Mouse (Mus musculus) ES-E14 (cell line): ENCODE data around the gene Snapc1. TPM values are rescaled to one million over a fixed set of nuclear protein-coding genes. Genes with fewer than 3 reads are reported as not detected.

Source experiments
- DNase-seq: peaks from one replicate; pipeline ENCODE4 v3.0.0-alpha.2; 2013; ENCODE audit warnings: low read depth, low spot score
- H3K27ac ChIP-seq: 2 replicates; pipeline ENCODE4 v1.5.1; 2012; ENCODE audit warnings: low read depth, mild to moderate bottlenecking, low read length, moderate library complexity, mixed read lengths; ENCODE audit not compliant: poor library complexity, insufficient read depth, severe bottlenecking
- H3K36me3 ChIP-seq: 2 replicates; pipeline ENCODE4 v1.6.1; 2012; ENCODE audit warnings: mild to moderate bottlenecking, low read length, moderate library complexity, mixed read lengths; ENCODE audit not compliant: control insufficient read depth, poor library complexity, insufficient read depth, severe bottlenecking
- H3K4me1 ChIP-seq, 2 experiments: fragments of 150-350 bp in 1 of 2; sonication (generic) in 1 of 2; 2 replicates each; pipeline ENCODE4 v1.6.1; 2012; ENCODE audit warnings: low read length in 2 of 2, mild to moderate bottlenecking in 1 of 2, mixed read lengths in 1 of 2; ENCODE audit not compliant: control insufficient read depth in 2 of 2, insufficient read depth in 2 of 2, poor library complexity in 1 of 2
- H3K4me3 ChIP-seq, 2 experiments: fragments of 150-350 bp in 1 of 2; sonication (generic) in 1 of 2; 2 replicates each; pipeline ENCODE4 v1.5.1; 2012; ENCODE audit warnings: low read length in 2 of 2, low read depth in 1 of 2, mild to moderate bottlenecking in 1 of 2, mixed read lengths in 1 of 2; ENCODE audit not compliant: insufficient read depth in 1 of 2, poor library complexity in 1 of 2, severe bottlenecking in 1 of 2
- H3K9ac ChIP-seq: 2 replicates; pipeline ENCODE4 v1.6.1; 2012; ENCODE audit warnings: low read depth, mild to moderate bottlenecking, low read length, mixed read lengths; ENCODE audit not compliant: poor library complexity, insufficient read depth, severe bottlenecking
- H3K9me3 ChIP-seq: fragments of 150-350 bp; sonication (generic); 2 replicates; pipeline ENCODE4 v1.6.1; 2012; ENCODE audit warnings: low read depth, mild to moderate bottlenecking, low read length; ENCODE audit not compliant: control insufficient read depth, insufficient read depth
- CHD2 ChIP-seq: IDR thresholded peaks from 2 replicates; pipeline ENCODE4 v1.6.1; 2014; ENCODE audit warnings: mild to moderate bottlenecking, low read depth, low read length, inconsistent platforms
- HCFC1 ChIP-seq: IDR thresholded peaks from 2 replicates; pipeline ENCODE4 v1.6.1; 2012; ENCODE audit warnings: low read length, inconsistent platforms, borderline replicate concordance; ENCODE audit not compliant: insufficient read depth
- MAFK ChIP-seq: IDR thresholded peaks from 2 replicates; pipeline ENCODE4 v1.6.1; 2014; ENCODE audit warnings: mild to moderate bottlenecking, low read depth, low read length, inconsistent platforms; ENCODE audit not compliant: insufficient read depth
- ZC3H11A ChIP-seq: IDR thresholded peaks from 2 replicates; pipeline ENCODE4 v1.6.1; 2012; ENCODE audit warnings: low read depth, mild to moderate bottlenecking, inconsistent platforms, low read length, borderline replicate concordance
- ZNF384 ChIP-seq: IDR thresholded peaks from 2 replicates; pipeline ENCODE4 v1.6.1; 2012; ENCODE audit warnings: low read depth, low read length, inconsistent platforms
- in situ Hi-C, 2 experiments: fragments of 600-800 bp; cut with MboI; formaldehyde crosslinking; loops; one replicate each; pipeline ENCODE4 v1.15.1; 2025; ENCODE audit warnings: low sequenced_read_pairs in 2 of 2, inconsistent platforms in 1 of 2; ENCODE audit not compliant: unreplicated experiment in 2 of 2
- total RNA-seq: library from RNA; depleted of rRNA; stranded (reverse); fragments of 300-350 nt; gene quantifications from 2 replicates; pipeline ENCODE4 v1.2.3, GENCODE M21; 2012

Gene Snapc1
- total RNA-seq, 1 experiment, result 12.3 TPM

DNA sequence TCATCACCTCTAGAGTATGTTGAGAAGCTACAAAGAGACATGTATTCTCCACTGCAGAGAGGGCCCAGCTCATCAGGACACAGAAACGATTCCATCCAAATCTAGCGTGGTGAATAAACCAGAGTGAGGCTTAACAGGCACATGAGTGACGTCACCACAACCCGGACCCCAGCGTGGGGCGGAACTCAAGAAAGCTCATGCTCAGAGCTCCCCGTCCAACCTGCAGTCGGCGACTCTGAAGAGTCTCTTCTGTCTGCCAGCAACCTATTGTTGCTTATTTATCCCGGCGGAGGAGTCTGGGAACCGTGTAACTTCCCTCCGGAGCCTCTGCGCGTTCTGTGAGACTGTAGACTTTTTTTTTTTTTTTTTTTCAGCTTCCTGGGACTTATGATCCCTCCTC lies 11.4 kb upstream of the Snapc1 start:
- Histone ChIP-seq H3K9me3 (no peaks in the 10 kb centered on the region), H3K4me1 (no peaks in the 10 kb centered on the region), H3K27ac (no peak overlapping the region), H3K36me3 (no peaks in the 10 kb centered on the region), H3K4me3 (peak overlapping the region in 1 of 2 experiments; percentile 34; a peak in 2 of 4 replicates), H3K9ac (0 out of 2 replicates have a peak overlapping the region, but pooled peaks have one; percentile 0)
- no peak for DNase-seq
- in situ Hi-C loops, result no loop called here
- TF ChIP-seq ZNF384 (0 out of 2 replicates have a peak, but pooled peaks have one; percentile 21), ZC3H11A (no peak), CHD2 (no peak)

DNA sequence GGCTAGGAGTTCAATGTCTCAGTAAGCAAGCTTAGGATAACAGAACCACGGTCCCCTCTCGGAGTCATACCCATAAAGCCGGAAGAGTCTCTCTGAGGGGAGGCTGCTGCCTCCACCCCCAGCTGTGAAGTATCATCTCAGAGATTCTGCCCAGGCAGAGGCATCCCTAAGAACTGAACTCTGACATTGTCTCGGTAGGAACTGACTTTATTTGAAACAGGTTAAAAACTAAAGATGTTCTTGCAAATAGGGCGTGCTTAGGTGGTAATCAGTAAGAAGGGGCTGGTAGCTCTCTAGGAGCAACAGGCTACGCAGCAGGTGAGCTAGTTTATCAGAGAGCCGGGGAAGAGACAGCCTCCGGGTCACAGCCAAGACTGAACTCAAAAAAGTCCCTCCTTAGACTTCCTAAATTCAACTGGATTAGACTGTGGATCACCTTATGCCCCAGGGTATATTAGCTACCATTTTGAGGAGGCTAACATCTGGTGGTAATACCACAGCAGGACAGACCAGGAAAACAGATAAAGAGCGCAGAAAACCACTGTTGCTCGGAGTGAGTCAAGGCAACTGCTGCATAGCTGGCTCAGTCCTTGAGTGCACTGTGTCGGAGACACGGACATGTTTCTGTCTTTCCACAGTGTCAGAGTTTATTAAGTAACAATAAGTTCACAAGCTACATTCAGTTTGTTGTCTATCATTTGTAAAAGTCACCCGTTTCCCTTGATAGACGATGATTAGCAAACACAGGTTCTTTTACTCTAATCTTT lies 10.7 kb upstream of the Snapc1 start:
- in situ Hi-C loops, result no loop called here
- no peaks in the 10 kb centered on the region for H3K36me3 ChIP-seq
- TF ChIP-seq ZC3H11A, result no peak
- no peaks in the 10 kb centered on the region for H3K4me1 ChIP-seq
- peak overlapping the region in 1 of 2 experiments; percentile 34; a peak in 2 of 4 replicates for H3K4me3 ChIP-seq
- H3K9ac ChIP-seq, result no peak overlapping the region
- no peak for DNase-seq
- H3K27ac ChIP-seq, result no peak overlapping the region
- no peaks in the 10 kb centered on the region for H3K9me3 ChIP-seq

DNA sequence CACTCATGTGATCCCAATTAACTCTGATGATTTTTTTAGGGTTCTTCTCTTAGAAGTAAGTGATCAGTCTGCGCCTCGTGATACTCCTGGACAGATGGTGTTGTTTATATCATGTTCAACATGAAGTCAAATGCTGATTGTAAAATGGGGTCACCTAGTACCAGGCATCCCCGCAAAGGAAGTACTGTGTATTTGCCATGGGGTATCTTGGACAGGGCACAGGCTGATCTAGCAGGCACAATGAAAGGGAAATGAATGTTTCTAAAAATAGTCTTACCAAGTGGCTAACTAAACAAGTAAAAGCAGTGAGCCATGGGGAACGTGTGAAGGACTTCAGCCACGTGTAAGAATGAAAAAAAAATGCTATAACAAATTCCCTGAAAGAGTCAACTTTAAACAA lies 9.5 kb upstream of the Snapc1 start:
- Histone ChIP-seq H3K9me3 (no peaks in the 10 kb centered on the region), H3K9ac (no peak overlapping the region), H3K36me3 (no peaks in the 10 kb centered on the region), H3K27ac (no peak overlapping the region), H3K4me3 (no peak overlapping the region), H3K4me1 (no peaks in the 10 kb centered on the region)
- no peak for TF ChIP-seq ZNF384
- no peak for TF ChIP-seq HCFC1
- no peak for TF ChIP-seq CHD2
- no peak for TF ChIP-seq ZC3H11A
- no peak for TF ChIP-seq MAFK
- in situ Hi-C loops, result no loop called here
- no peak for DNase-seq

DNA sequence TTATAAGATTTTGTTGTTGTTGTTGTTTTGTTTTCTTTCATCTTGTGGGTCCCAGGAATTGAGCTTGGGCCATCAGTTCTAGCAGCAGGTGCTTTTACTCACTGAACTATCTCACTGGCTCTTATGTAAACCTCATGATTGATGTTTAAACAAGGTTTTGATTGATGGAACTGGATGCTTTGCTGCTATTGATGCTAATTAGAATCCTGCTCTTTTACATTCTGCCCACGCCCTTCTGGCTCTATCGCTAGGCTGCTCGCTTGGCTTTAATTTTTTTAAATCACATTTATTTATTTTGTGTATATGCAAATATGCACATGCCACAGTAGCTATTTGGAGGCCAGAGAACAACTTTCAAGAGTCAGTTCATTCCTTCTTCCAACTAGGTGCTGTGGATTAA lies 6.6 kb upstream of the Snapc1 start:
- H3K27ac ChIP-seq, result no peak overlapping the region
- no peak for TF ChIP-seq ZNF384
- TF ChIP-seq CHD2, result no peak
- no peak for TF ChIP-seq MAFK
- TF ChIP-seq HCFC1, result no peak
- no peak for TF ChIP-seq ZC3H11A
- H3K4me3 ChIP-seq, result no peak overlapping the region
- H3K4me1 ChIP-seq, result no peaks in the 10 kb centered on the region
- no peak for DNase-seq
- H3K9ac ChIP-seq, result no peak overlapping the region
- in situ Hi-C loops, result no loop called here
- H3K36me3 ChIP-seq, result no peaks in the 10 kb centered on the region
- no peaks in the 10 kb centered on the region for H3K9me3 ChIP-seq

DNA sequence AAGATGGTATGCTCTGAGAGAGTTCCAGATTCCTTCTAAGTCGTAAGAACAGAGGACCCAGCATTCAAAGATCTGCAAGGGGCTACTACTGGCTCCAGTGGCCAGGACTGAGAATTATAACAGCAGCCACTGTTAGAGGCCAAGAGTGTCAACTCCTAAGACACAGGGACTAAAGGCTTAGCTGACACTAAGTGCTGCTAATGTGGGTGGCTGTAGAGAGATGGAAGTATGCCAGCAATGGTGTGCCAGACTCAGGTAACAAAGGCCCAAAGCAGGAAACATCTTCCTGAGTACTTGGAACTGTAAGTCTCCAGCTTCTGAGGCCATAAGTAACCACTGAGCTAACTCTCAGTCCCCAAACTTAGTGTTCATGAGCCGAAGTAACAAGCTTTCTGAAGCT lies 5.5 kb upstream of the Snapc1 start:
- Histone ChIP-seq H3K9ac (no peak overlapping the region), H3K9me3 (no peaks in the 10 kb centered on the region), H3K36me3 (no peaks in the 10 kb centered on the region), H3K4me1 (no peaks in the 10 kb centered on the region), H3K27ac (no peak overlapping the region), H3K4me3 (no peak overlapping the region)
- no peak for TF ChIP-seq ZNF384
- TF ChIP-seq HCFC1, result no peak
- no peak for TF ChIP-seq MAFK
- no peak for TF ChIP-seq CHD2
- no peak for TF ChIP-seq ZC3H11A
- in situ Hi-C loops, result no loop called here
- DNase-seq, result no peak
